Mouse (Mus musculus): Measurements from ENCODE around the gene Lmf2. TPM values are rescaled to one million over a fixed set of nuclear protein-coding genes. Genes with fewer than 3 reads are reported as not detected.

Lmf2 gene
- polyA plus RNA-seq, 1 experiment: 96.5 TPM

DNA sequence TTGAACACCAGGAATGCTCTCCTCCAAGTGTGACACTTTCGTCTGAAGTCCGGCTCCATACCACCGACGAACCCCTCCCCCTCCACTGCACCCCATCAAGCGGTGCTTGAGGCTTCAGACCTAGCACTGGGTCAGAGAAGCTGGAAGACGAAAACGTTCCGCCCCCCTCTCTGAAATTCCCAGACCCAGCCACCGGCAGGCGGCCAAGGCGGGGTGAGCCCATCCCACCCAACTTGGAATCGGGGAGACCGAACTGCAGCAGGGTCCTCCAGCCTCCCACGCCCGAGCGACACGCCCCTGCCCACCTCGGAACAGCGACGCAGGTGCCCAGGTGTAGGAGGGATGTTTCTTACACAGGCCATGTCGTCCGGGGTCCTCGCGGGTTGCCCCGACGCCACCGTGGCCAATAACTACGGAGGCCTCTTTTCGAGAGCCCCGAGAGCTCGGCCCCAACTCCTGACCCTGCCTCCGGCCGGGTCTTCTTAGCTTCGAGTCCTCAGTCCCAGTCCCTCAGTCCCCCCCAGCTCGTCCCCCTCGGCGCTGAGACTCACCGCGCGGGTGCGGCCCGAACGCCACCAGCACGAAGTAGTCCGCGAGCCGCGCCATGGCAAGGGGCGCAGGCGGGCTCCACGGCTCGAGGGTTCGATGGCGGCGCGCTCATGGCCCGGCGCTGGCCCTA lies 40.8 kb downstream of the Lmf2 start:
- peak overlapping the region; percentile 72 for H3ac ChIP-seq (ENCODE audit: control insufficient read depth, insufficient read length)
- H3K79me2 ChIP-seq (ENCODE audit: control insufficient read depth, insufficient read depth): peaks cover 53% of the 10 kb centered on the region
- TF ChIP-seq CEBPB (IDR thresholded peaks at IDR 0.05; ENCODE audit: insufficient read depth, poor library complexity, severe bottlenecking) (no peak), E2F4 (IDR thresholded peaks at IDR 0.05; ENCODE audit: insufficient read depth) (no peak), TCF12 (IDR thresholded peaks at IDR 0.05; ENCODE audit: insufficient read depth, poor library complexity, severe bottlenecking) (no peak), MYOG (IDR thresholded peaks at IDR 0.05; ENCODE audit: control insufficient read depth in 1 of 3, insufficient read depth in 1 of 3, insufficient read length in 2 of 3, low read depth in 2 of 3) (no peak), MYOD1 (IDR thresholded peaks at IDR 0.05; ENCODE audit: control insufficient read depth in 1 of 3, insufficient read length in 2 of 3, low read depth in 2 of 3) (peak in 1 of 3 experiments; percentile 32), POLR2A (IDR thresholded peaks at IDR 0.05; ENCODE audit: insufficient read length, low read depth) (no peak), POLR2AphosphoS2 (IDR thresholded peaks at IDR 0.05; ENCODE audit: insufficient read length, low read depth) (no peak), SRF (IDR thresholded peaks at IDR 0.05; ENCODE audit: control insufficient read depth, insufficient read length, low read depth) (no peak), REST (IDR thresholded peaks at IDR 0.05; ENCODE audit: insufficient read depth, insufficient read length) (no peak)
- H3K27me3 ChIP-seq (ENCODE audit: control insufficient read depth, insufficient read depth, insufficient read length): no peaks in the 10 kb centered on the region
- no peaks in the 10 kb centered on the region for H3K36me3 ChIP-seq (ENCODE audit: control insufficient read depth, insufficient read depth)
- peak overlapping the region; percentile 86 for H3K4me2 ChIP-seq (ENCODE audit: low read depth)
- H3K4me3 ChIP-seq: peak overlapping the region; percentile 76

DNA sequence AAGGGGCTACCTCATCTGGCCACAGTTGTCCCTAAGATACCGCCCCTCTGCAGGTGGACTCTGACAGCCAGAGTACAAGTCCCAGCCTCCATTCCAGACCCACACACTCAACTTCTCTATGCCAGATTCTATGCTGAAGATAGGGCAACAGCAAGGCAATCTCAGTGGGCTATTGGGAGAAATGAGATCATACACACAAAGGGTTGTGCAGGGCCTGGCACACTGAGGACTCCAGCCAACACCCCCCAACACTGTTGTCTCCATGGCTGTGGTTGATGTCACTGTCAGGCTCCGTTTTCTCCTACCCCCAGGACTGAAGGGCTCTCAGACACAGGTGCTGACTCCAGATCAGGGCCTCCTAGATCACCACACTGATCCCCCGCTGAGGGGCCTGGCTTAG lies 41.4 kb downstream of the Lmf2 start:
- no peak for TF ChIP-seq TCF3 (IDR thresholded peaks at IDR 0.05; ENCODE audit: insufficient read length, low read depth)
- peak; percentile 55; the same call in 1 of the 2 replicates for TF ChIP-seq CEBPB (IDR thresholded peaks at IDR 0.05; ENCODE audit: insufficient read depth, poor library complexity, severe bottlenecking)
- no peaks in the 10 kb centered on the region for H3K36me3 ChIP-seq (ENCODE audit: control insufficient read depth, insufficient read depth)
- H3K79me2 ChIP-seq (ENCODE audit: control insufficient read depth, insufficient read depth): peaks cover 59% of the 10 kb centered on the region
- no peaks in the 10 kb centered on the region for H3K27me3 ChIP-seq (ENCODE audit: control insufficient read depth, insufficient read depth, insufficient read length)
- H3K4me3 ChIP-seq: peak overlapping the region; percentile 76
- peak overlapping the region; percentile 72 for H3ac ChIP-seq (ENCODE audit: control insufficient read depth, insufficient read length)
- H3K4me2 ChIP-seq (ENCODE audit: low read depth): peak overlapping the region; percentile 86

DNA sequence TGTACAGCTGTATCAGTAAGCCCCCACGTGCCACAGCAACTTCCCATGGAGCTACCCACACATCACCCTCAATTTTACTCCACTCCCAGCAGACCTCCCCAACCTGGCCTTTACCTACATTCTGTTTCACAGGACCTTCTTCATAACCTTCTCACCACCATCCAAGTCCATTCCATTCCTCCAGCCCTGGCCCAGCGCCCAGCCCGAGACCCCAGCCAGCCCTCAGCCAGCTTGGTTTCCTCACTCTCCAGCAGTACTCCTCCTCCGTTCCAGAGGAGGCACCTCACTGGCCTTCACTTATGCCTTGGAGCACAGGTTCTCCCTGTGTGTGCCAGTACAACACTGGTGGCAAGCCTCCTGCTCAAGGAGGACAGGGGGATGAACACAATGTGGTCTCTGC lies 42.1 kb downstream of the Lmf2 start:
- peak overlapping the region; percentile 76 for H3K4me3 ChIP-seq
- peak; percentile 4 for TF ChIP-seq POLR2A (IDR thresholded peaks at IDR 0.05; ENCODE audit: insufficient read length, low read depth)
- TF ChIP-seq E2F4 (IDR thresholded peaks at IDR 0.05; ENCODE audit: insufficient read depth): no peak
- TF ChIP-seq USF1 (IDR thresholded peaks at IDR 0.05; ENCODE audit: low read depth): no peak
- peak; percentile 24 for TF ChIP-seq POLR2AphosphoS2 (IDR thresholded peaks at IDR 0.05; ENCODE audit: insufficient read length, low read depth)
- no peak for TF ChIP-seq REST (IDR thresholded peaks at IDR 0.05; ENCODE audit: insufficient read depth, insufficient read length)
- TF ChIP-seq SRF (IDR thresholded peaks at IDR 0.05; ENCODE audit: control insufficient read depth, insufficient read length, low read depth): no peak
- TF ChIP-seq CEBPB (IDR thresholded peaks at IDR 0.05; ENCODE audit: insufficient read depth, poor library complexity, severe bottlenecking): no peak
- TF ChIP-seq MYOG (IDR thresholded peaks at IDR 0.05; ENCODE audit: control insufficient read depth in 1 of 3, insufficient read depth in 1 of 3, insufficient read length in 2 of 3, low read depth in 2 of 3): no peak
- TF ChIP-seq TCF12 (IDR thresholded peaks at IDR 0.05; ENCODE audit: insufficient read depth, poor library complexity, severe bottlenecking): no peak
- TF ChIP-seq MYOD1 (IDR thresholded peaks at IDR 0.05; ENCODE audit: control insufficient read depth in 1 of 3, insufficient read length in 2 of 3, low read depth in 2 of 3): no peak
- TF ChIP-seq TCF3 (IDR thresholded peaks at IDR 0.05; ENCODE audit: insufficient read length, low read depth): no peak
- TF ChIP-seq MAX (IDR thresholded peaks at IDR 0.05; ENCODE audit: low read depth): no peak
- H3K4me2 ChIP-seq (ENCODE audit: low read depth): peak overlapping the region; percentile 86
- H3K27me3 ChIP-seq (ENCODE audit: control insufficient read depth, insufficient read depth, insufficient read length): no peaks in the 10 kb centered on the region
- peak overlapping the region; percentile 72 for H3ac ChIP-seq (ENCODE audit: control insufficient read depth, insufficient read length)
- no peaks in the 10 kb centered on the region for H3K36me3 ChIP-seq (ENCODE audit: control insufficient read depth, insufficient read depth)
- H3K79me2 ChIP-seq (ENCODE audit: control insufficient read depth, insufficient read depth): peaks cover 66% of the 10 kb centered on the region

DNA sequence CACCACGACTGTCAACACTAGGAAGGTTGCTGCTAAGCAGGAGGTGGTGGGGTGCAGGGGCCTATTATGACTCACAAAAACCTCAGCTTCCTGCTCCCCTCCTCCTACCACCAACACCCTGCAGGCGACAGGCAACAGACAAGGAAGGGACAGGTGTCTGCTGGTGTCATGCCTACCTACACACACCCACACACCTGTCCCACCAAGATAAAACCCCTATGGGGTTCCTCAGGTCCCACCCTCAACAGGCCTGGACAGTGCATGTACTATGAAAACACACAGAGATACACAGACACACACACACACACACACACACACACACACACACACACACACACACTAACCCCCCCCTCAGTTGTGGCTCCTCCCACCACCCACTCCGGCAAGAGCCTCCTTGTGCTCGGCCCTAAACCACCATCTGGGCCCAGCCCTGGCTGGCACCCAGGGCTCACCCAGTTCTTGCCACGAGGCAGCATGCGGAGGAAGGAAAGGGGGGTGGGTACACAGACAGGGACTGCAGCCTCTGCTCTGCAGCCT lies 45.4 kb downstream of the Lmf2 start:
- Histone ChIP-seq H3K4me3 (no peak overlapping the region), H3K4me2 (ENCODE audit: low read depth) (peak overlapping the region; percentile 86), H3K36me3 (ENCODE audit: control insufficient read depth, insufficient read depth) (peaks cover 15% of the 10 kb centered on the region), H3K79me2 (ENCODE audit: control insufficient read depth, insufficient read depth) (peaks cover 100% of the 10 kb centered on the region), H3ac (ENCODE audit: control insufficient read depth, insufficient read length) (no peak overlapping the region), H3K27me3 (ENCODE audit: control insufficient read depth, insufficient read depth, insufficient read length) (no peaks in the 10 kb centered on the region)
- TF ChIP-seq MYOD1 (IDR thresholded peaks at IDR 0.05; ENCODE audit: control insufficient read depth in 1 of 3, insufficient read length in 2 of 3, low read depth in 2 of 3) (peak; percentile 81 to 97 (median 97)), TCF12 (IDR thresholded peaks at IDR 0.05; ENCODE audit: insufficient read depth, poor library complexity, severe bottlenecking) (peak; percentile 33), SRF (IDR thresholded peaks at IDR 0.05; ENCODE audit: control insufficient read depth, insufficient read length, low read depth) (no peak), E2F4 (IDR thresholded peaks at IDR 0.05; ENCODE audit: insufficient read depth) (no peak), MYOG (IDR thresholded peaks at IDR 0.05; ENCODE audit: control insufficient read depth in 1 of 3, insufficient read depth in 1 of 3, insufficient read length in 2 of 3, low read depth in 2 of 3) (peak in 2 of 3 experiments; percentile 8 to 87), TCF3 (IDR thresholded peaks at IDR 0.05; ENCODE audit: insufficient read length, low read depth) (peak; percentile 51), REST (IDR thresholded peaks at IDR 0.05; ENCODE audit: insufficient read depth, insufficient read length) (no peak), MAX (IDR thresholded peaks at IDR 0.05; ENCODE audit: low read depth) (peak; percentile 45), POLR2AphosphoS2 (IDR thresholded peaks at IDR 0.05; ENCODE audit: insufficient read length, low read depth) (peak; percentile 43)

All from myocyte (in vitro differentiated cells).